Mouse (Mus musculus) erythroblast, embryonic 14.5 days (primary cell): ENCODE data around the gene Lrrc32.

Experiments
- GATA1 ChIP-seq: IDR thresholded peaks from 2 replicates; pipeline ENCODE4 v1.6.1; 2012; ENCODE audit warnings: low read length, inconsistent platforms, mixed read lengths
- TAL1 ChIP-seq: IDR thresholded peaks from 3 replicates; pipeline ENCODE4 v1.6.1; 2012; ENCODE audit warnings: low read length, inconsistent platforms, mixed read lengths

- TF ChIP-seq GATA1, result no peak
- no peak for TF ChIP-seq TAL1
Observed at GRCm38 (mm10) chr7:98531612-98532011, 42.5 kb downstream of the Lrrc32 start.
